Mouse (Mus musculus) forebrain, embryonic 16.5 days (tissue): ENCODE measurements around the gene Tmem117. TPM values are rescaled to one million over a fixed set of nuclear protein-coding genes. Genes with fewer than 3 reads are reported as not detected.

Source experiments
- ATAC-seq: fragments of 200-750 bp; cut with Nextera tagmentation; 2 replicates; pipeline ENCODE4 v1.8.0; 2017; ENCODE audit warnings: mild to moderate bottlenecking, moderate library complexity
- H3K27ac ChIP-seq: fragments of 300-500 bp; sonication (generic); 2 replicates; pipeline ENCODE4 v1.5.1; 2014; ENCODE audit warnings: low read length, control low read depth
- H3K27me3 ChIP-seq: fragments of 300-500 bp; sonication (generic); replicated peaks from 2 replicates; pipeline ENCODE4 v1.6.1; 2014; ENCODE audit warnings: low read length; ENCODE audit not compliant: control insufficient read depth, insufficient read depth
- H3K36me3 ChIP-seq: fragments of 300-500 bp; sonication (generic); 2 replicates; pipeline ENCODE4 v1.6.1; 2014; ENCODE audit not compliant: control insufficient read depth, insufficient read depth
- H3K4me1 ChIP-seq: fragments of 300-500 bp; sonication (generic); replicated peaks from 2 replicates; pipeline ENCODE4 v1.6.1; 2014; ENCODE audit warnings: low read length; ENCODE audit not compliant: control insufficient read depth, insufficient read depth
- H3K4me2 ChIP-seq: fragments of 300-500 bp; sonication (generic); 2 replicates; pipeline ENCODE4 v1.6.1; 2014; ENCODE audit warnings: mild to moderate bottlenecking, low read length, control low read depth
- H3K4me3 ChIP-seq: fragments of 300-500 bp; sonication (generic); replicated peaks from 2 replicates; pipeline ENCODE4 v1.5.1; 2014; ENCODE audit warnings: mild to moderate bottlenecking, low read length, control low read depth
- H3K9ac ChIP-seq: fragments of 300-500 bp; sonication (generic); replicated peaks from 2 replicates; pipeline ENCODE4 v1.6.1; 2014; ENCODE audit warnings: low read depth, low read length, control low read depth
- H3K9me3 ChIP-seq: fragments of 300-500 bp; sonication (generic); 2 replicates; pipeline ENCODE4 v1.6.1; 2016; ENCODE audit warnings: low read length; ENCODE audit not compliant: control insufficient read depth
- WGBS: fragments of 180-500 bp; shearing (Covaris S2); extraction: QIAGEN DNeasy Blood & Tissue Kit; methylation state at CpG from one replicate; pipeline ENCODE4 v1.1.7; 2014; 5-methylcytosine and 5-hydroxymethylcytosine counted together
- polyA plus RNA-seq: library from polyadenylated mRNA; unstranded; fragments of >200 nt; fragmentation: Nextera tagmentation; extraction: Ambion mirVana; gene quantifications from 2 replicates; pipeline ENCODE4 v1.2.1, GENCODE M21; 2015

Tmem117 gene
- polyA plus RNA-seq, 1 experiment from 2014 or later: 5.4 TPM

DNA sequence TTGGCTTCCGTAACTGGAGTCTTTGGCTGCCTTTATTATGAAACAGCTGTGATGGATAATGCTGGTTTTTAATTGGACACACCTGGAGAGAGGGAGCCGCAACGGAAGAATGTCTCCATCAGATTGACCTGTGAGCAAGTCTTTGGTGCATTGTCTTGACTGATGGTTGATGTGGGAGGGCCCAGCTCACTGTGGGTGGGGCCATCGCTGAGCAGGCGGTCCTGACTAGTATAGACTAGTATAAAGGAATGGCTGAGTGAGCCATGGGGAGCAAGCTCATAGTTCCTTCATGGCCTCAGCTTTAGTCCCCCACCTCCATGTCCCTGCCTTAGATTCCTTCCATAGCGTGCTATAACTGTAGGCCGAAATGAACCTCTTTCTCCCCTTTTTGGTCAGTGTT, 58.1 kb downstream of the Tmem117 start:
- Histone ChIP-seq H3K4me3 (no peak overlapping the region), H3K9ac (no peak overlapping the region), H3K27ac (no peak overlapping the region), H3K36me3 (no peaks in the 10 kb centered on the region), H3K27me3 (no peaks in the 10 kb centered on the region), H3K4me1 (no peaks in the 10 kb centered on the region), H3K9me3 (no peaks in the 10 kb centered on the region), H3K4me2 (no peak overlapping the region)
- WGBS: 87% methylated on average over 7 of the region's 7 CpGs
- no peak for ATAC-seq

DNA sequence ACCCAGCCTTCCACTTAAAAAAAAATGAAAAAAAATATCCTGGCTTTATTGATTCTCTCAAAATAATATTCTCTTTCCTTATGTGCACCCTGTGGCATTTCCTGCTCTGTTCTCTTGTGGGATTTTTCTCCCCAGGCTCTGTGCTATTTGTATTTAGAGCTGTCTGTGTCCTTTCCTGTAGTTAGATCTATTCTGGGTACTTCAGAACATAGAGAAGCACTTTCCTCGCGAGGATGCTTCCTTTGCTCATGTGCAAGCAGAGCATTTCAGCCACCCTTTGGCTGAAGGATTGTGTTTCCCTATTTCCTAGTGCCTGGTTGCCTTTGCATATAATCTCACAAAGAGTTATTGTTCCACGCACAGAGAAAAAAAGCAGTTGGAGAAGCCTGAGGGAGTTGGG, 58.6 kb downstream of the Tmem117 start:
- Histone ChIP-seq H3K4me3 (no peak overlapping the region), H3K4me1 (no peaks in the 10 kb centered on the region), H3K4me2 (no peak overlapping the region), H3K27me3 (no peaks in the 10 kb centered on the region), H3K27ac (no peak overlapping the region), H3K9me3 (no peaks in the 10 kb centered on the region), H3K36me3 (no peaks in the 10 kb centered on the region), H3K9ac (no peak overlapping the region)
- 70% methylated on average over 3 of the region's 3 CpGs for WGBS
- no peak for ATAC-seq

DNA sequence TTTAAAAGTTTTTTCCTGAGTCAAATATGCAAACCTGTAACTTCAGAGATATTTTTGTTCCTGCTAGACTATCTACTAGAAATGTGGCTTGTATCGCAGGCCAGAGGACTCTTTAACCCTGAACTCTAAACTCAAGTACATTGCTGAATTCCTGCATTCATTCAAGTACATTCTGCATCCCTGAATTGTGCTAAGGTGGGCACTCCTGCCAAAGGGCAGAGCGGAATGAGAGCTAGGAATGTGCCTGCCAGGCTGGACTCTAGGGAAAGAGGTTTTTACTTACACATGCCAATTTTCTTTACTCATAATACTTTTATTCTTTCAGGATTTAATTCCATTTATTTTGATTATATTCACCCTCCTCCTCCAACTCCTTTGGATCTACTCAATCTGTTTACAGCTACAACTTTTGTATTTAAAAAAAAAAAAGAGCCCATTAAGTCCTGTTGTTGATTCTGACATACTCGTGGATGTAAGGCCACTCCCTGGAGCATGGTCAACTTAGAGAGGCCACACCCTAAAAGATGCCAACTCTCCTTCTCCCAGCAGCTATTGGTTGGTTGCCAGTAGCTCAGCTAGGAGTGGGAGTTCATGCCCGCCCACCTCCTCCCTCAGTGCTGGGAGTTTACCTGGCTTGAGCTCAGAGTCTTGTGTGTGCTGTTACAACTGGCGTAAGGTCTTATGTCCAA, 60.3 kb downstream of the Tmem117 start:
- 82% methylated on average over 5 of the region's 5 CpGs for WGBS

DNA sequence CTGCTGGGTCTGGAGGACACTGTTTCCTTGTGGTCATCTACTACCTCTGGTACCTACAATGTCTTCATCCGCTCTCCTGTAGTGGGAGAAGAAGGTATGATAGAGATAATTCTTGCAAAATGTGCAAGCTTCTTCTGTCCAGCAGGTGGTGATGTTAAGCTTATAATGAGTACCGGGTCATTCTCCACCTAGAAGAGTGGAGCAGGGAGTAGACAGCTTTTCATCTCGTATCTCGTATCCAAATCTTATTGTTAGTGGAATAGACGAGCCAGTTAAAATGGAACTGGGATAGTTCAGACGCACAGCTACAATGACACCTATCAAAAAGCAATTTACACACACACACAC, 60.8 kb downstream of the Tmem117 start:
- Histone ChIP-seq H3K4me1 (no peaks in the 10 kb centered on the region), H3K27ac (no peak overlapping the region), H3K4me2 (no peak overlapping the region), H3K27me3 (no peaks in the 10 kb centered on the region), H3K4me3 (no peak overlapping the region), H3K9me3 (no peaks in the 10 kb centered on the region), H3K9ac (no peak overlapping the region), H3K36me3 (no peaks in the 10 kb centered on the region)
- 58% methylated on average over 6 of the region's 6 CpGs for WGBS
- ATAC-seq: no peak

More for the DNA sequence above, 60.3 kb downstream of the Tmem117 start:
- no peak overlapping the region for H3K4me3 ChIP-seq
- no peak overlapping the region for H3K9ac ChIP-seq
- H3K4me1 ChIP-seq: no peaks in the 10 kb centered on the region
- no peak for ATAC-seq
- H3K4me2 ChIP-seq: no peak overlapping the region
- no peaks in the 10 kb centered on the region for H3K9me3 ChIP-seq
- no peak overlapping the region for H3K27ac ChIP-seq
- no peaks in the 10 kb centered on the region for H3K27me3 ChIP-seq
- H3K36me3 ChIP-seq: no peaks in the 10 kb centered on the region

DNA sequence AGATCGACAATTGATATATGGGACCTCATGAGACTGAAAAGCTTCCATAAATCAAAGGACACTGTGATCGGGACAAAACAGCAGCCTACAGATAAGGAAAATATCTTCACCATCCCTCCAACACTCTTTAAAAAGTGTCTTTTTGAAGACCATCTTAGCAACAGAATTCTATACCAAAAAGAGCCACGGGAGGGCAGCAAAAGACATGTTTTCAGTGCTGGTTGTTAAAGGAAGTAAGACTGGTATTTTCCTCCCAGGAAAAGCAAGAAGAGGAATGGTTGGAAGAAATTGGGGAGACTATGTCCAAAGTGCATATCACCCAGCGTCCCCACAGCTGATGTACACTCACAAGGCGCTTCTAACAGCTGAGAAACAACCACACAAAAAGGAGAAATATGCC, 93.7 kb downstream of the Tmem117 start:
- Histone ChIP-seq H3K27me3 (no peaks in the 10 kb centered on the region), H3K9me3 (no peaks in the 10 kb centered on the region), H3K4me1 (peaks cover 8% of the 10 kb centered on the region), H3K36me3 (no peaks in the 10 kb centered on the region), H3K4me3 (no peak overlapping the region), H3K4me2 (no peak overlapping the region), H3K9ac (no peak overlapping the region), H3K27ac (no peak overlapping the region)
- WGBS: 27% methylated on average over 5 of the region's 5 CpGs
- ATAC-seq: no peak

DNA sequence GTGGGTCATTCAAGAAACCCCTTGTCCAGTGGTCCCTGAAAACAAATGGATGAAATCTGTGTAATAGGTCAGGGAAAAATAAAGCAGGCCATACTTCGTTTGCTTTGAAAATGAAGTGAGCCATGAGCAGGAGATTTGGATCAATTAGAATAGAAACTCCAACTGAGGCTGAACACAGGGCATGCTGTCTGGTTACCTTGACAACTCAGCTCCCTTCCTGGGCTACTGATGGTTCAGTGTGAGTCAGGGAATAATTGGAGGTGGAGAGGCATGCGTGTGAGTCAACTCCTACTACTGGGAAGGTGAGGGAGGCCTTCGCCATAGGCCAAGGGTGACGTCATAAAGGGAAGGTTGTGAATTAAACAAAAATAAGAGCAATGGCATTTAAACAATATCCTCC, 103.1 kb downstream of the Tmem117 start:
- Histone ChIP-seq H3K4me2 (no peak overlapping the region), H3K27me3 (no peaks in the 10 kb centered on the region), H3K27ac (no peak overlapping the region), H3K36me3 (no peaks in the 10 kb centered on the region), H3K4me1 (no peaks in the 10 kb centered on the region), H3K9me3 (no peaks in the 10 kb centered on the region), H3K4me3 (no peak overlapping the region), H3K9ac (no peak overlapping the region)
- WGBS: 16% methylated on average over 4 of the region's 4 CpGs
- peak; percentile 55; the same call in 1 of the 2 replicates for ATAC-seq

DNA sequence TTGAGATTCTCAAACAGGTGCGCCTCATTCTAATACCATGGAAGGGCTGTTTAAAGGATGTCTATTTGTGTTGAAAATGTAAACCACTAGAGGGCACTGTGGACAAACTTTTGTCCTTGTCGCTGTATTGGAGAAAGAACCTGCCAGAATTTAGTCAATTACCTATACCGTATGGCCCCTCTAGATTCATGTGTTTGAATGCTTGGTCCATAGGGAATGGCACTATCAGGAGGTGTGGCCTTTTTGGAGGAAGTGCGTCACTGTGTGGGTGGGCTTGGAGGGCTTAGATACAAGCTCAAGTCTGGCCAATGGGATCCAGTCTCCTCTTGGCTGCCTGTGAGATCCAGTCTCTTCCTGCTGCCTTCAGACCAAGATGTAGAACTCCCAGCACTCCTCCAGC, 140.2 kb downstream of the Tmem117 start:
- H3K9me3 ChIP-seq: peaks cover 4% of the 10 kb centered on the region; the same call in 1 of the 2 replicates
- H3K36me3 ChIP-seq: no peaks in the 10 kb centered on the region
- no peak overlapping the region for H3K4me2 ChIP-seq
- WGBS: 16% methylated on average over 4 of the region's 4 CpGs
- H3K27me3 ChIP-seq: no peaks in the 10 kb centered on the region
- H3K27ac ChIP-seq: no peak overlapping the region
- peak; percentile 74 for ATAC-seq
- no peak overlapping the region for H3K4me3 ChIP-seq
- peaks cover 12% of the 10 kb centered on the region for H3K4me1 ChIP-seq
- no peak overlapping the region for H3K9ac ChIP-seq

DNA sequence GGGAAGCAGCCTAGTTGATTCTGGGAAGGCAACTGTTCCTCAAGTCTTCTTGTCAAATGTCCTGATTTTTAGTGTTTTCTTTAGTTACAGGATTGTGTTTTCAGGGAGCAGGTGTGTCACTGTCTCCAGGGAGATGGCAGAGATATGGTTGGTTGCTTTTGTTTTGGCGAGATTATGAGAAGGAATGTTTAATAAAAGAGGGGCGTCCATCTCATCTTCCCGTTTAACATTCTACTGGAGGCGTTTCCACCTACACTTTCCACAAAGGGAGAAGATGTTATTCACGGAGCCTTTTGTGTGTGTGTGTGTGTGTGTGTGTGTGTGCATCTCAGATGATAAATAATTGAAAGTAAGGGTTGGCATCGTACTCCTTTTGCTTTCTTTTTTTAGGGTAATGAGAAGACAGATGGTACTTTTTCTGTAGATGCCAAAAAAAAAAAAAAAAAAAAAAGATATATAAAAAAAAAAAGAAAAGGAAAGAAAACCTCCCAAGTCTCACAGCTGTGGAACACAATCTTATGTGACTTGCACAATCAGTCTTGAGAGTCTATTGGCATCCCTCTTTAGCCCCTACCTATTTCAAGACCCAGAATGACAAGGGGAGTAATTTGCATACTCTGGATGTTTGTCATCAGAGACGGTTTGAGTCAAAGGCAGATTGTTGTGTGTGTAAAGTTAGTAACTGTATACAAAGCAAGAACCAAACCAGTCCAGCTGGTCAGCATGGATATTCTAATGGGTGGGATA, 142.0 kb downstream of the Tmem117 start:
- H3K27ac ChIP-seq: peak overlapping the region; percentile 10
- H3K9me3 ChIP-seq: peaks cover 4% of the 10 kb centered on the region; the same call in 1 of the 2 replicates
- no peaks in the 10 kb centered on the region for H3K36me3 ChIP-seq
- H3K4me1 ChIP-seq: peaks cover 12% of the 10 kb centered on the region
- H3K9ac ChIP-seq: no peak overlapping the region
- WGBS: 51% methylated on average over 7 of the region's 7 CpGs
- no peak overlapping the region for H3K4me3 ChIP-seq
- no peak; the same call in 1 of the 2 replicates for ATAC-seq
- no peaks in the 10 kb centered on the region for H3K27me3 ChIP-seq
- H3K4me2 ChIP-seq: 0 out of 2 replicates have a peak overlapping the region, but pooled peaks have one; percentile 7

DNA sequence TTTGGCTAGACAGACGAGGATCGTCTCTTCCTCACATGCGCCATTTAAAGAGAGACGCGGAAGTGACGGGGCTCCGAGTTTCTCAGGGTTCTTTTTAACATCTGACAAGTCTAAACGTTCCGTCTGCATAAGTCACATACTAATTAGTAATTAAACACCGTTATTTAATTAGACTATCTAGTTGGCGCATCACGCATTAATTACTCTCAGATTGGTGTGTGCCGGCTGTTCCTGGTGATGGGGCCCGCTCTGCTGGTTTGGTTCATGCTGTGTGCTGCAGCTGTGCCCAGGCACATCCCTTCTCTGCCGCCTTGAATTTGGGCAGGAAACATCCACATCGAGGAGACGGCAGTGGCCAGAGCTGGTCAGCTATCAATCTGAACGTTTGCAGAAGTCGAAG, 142.7 kb downstream of the Tmem117 start:
- Histone ChIP-seq H3K9ac (no peak overlapping the region), H3K27ac (peak overlapping the region; percentile 13), H3K36me3 (no peaks in the 10 kb centered on the region), H3K9me3 (peaks cover 4% of the 10 kb centered on the region; the same call in 1 of the 2 replicates), H3K27me3 (no peaks in the 10 kb centered on the region), H3K4me2 (0 out of 2 replicates have a peak overlapping the region, but pooled peaks have one; percentile 20), H3K4me3 (no peak overlapping the region), H3K4me1 (peaks cover 12% of the 10 kb centered on the region)
- WGBS: 55% methylated on average over 19 of the region's 19 CpGs
- peak; percentile 37; the same call in 1 of the 2 replicates for ATAC-seq
